Mouse (Mus musculus) E14TG2a.4 (cell line): ENCODE measurements around the gene Ctnnd2.

Experiments
- CTCF ChIP-seq: conservative IDR thresholded peaks from 2 replicates; pipeline ENCODE4 v1.5.1; 2014; ENCODE audit warnings: low read length
- NANOG ChIP-seq: IDR thresholded peaks from 2 replicates; pipeline ENCODE4 v1.6.1; 2014; ENCODE audit warnings: borderline replicate concordance, low read length, mixed read lengths
- POU5F1 ChIP-seq: IDR thresholded peaks from 2 replicates; pipeline ENCODE4 v1.6.1; 2014; ENCODE audit warnings: low read length, borderline replicate concordance

GRCm38 (mm10) chr15:30714823-30715222 lies 542.4 kb downstream of the Ctnnd2 start:
- TF ChIP-seq CTCF (no peak), POU5F1 (no peak), NANOG (no peak)
